Mouse (Mus musculus) heart, embryonic 10.5 days (tissue): ENCODE measurements around the gene Aar2. TPM values are rescaled to one million over a fixed set of nuclear protein-coding genes. Genes with fewer than 3 reads are reported as not detected.

ENCODE experiments used
- DNase-seq: peaks from one replicate; pipeline ENCODE4 v3.0.0-alpha.2; 2017; ENCODE audit warnings: low spot score
- H3K27ac ChIP-seq: fragments of 300-500 bp; sonication (generic); 2 replicates; pipeline ENCODE4 v1.5.1; 2016; ENCODE audit warnings: mild to moderate bottlenecking
- H3K27me3 ChIP-seq: fragments of 300-500 bp; sonication (generic); 2 replicates; pipeline ENCODE4 v1.6.1; 2016; ENCODE audit warnings: mild to moderate bottlenecking; ENCODE audit not compliant: poor library complexity, insufficient read depth, severe bottlenecking
- H3K36me3 ChIP-seq: fragments of 300-500 bp; sonication (generic); 2 replicates; pipeline ENCODE4 v1.6.1; 2016; ENCODE audit warnings: mild to moderate bottlenecking, moderate library complexity
- H3K4me1 ChIP-seq: fragments of 300-500 bp; sonication (generic); 2 replicates; pipeline ENCODE4 v1.6.1; 2016; ENCODE audit warnings: mild to moderate bottlenecking
- H3K4me3 ChIP-seq: fragments of 300-500 bp; sonication (generic); 2 replicates; pipeline ENCODE4 v1.5.1; 2016; ENCODE audit warnings: mild to moderate bottlenecking, moderate library complexity
- H3K9me3 ChIP-seq: fragments of 300-500 bp; sonication (generic); 2 replicates; pipeline ENCODE4 v1.6.1; 2016; ENCODE audit warnings: mild to moderate bottlenecking, moderate library complexity
- WGBS: fragments of 180-500 bp; shearing (Covaris S2); methylation state at CpG from one replicate; pipeline ENCODE4 v1.1.7; 2016; 5-methylcytosine and 5-hydroxymethylcytosine counted together
- polyA plus RNA-seq: library from polyadenylated mRNA; unstranded; fragments of >200 nt; fragmentation: Nextera tagmentation; extraction: Ambion mirVana; gene quantifications from 2 replicates; pipeline ENCODE4 v1.2.1, GENCODE M21; 2016

The Aar2 gene
- polyA plus RNA-seq, 1 experiment from 2014 or later, result 31.8 TPM

DNA sequence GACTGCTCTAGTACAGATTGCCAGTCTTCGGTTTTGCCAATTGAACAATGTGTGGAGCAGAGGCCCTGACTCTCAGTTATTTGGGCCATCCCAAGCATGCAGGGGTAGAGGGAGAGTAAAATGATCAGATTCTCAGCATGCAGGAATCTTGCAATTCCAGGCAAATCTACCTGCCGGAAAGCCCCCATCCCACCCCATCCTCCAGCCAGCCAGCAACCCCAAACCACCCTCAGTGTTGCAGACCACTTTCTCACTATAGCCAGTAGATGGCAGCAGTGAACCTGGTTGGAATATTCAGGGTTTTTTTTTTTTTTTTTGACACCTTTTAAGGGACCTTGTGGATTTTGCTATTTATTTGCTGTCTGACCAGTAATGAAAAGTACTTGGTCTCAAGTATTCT lies 17.7 kb upstream of the Aar2 start:
- no peak for DNase-seq
- 53% methylated on average over 2 of the region's 2 CpGs for WGBS
- H3K4me1 ChIP-seq, result 0 out of 2 replicates have a peak, but pooled peaks cover 3% of the 10 kb centered on the region

DNA sequence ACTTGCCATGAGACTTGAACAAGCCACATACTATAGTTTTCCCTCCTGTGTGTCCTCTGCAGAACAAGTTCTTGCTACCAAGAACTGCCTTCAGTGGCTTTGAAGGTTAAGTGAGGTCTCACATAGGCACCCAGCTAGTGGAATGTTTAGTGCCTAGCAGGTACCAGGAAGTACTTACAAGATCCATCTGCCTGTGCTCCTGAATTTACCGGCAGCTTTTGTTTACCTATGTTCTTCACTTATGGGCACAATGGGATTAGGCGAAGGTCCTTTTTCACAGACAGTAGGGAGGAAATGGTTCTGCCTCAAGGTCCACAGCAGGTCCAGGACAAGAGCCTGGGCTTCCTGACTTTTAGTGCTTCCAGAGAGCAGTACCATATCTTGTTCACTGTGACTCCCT lies 14.2 kb upstream of the Aar2 start:
- H3K4me1 ChIP-seq, result 0 out of 2 replicates have a peak, but pooled peaks cover 8% of the 10 kb centered on the region
- 0 out of 2 replicates have a peak, but pooled peaks cover 4% of the 10 kb centered on the region for H3K36me3 ChIP-seq
- no peak overlapping the region for H3K27ac ChIP-seq
- peaks cover 11% of the 10 kb centered on the region; the same call in 1 of the 2 replicates for H3K27me3 ChIP-seq
- H3K9me3 ChIP-seq, result no peaks in the 10 kb centered on the region
- DNase-seq, result no peak
- WGBS, result 72% methylated on average over 2 of the region's 2 CpGs
- H3K4me3 ChIP-seq, result no peak overlapping the region

More for the DNA sequence above, 17.7 kb upstream of the Aar2 start:
- Histone ChIP-seq H3K27ac (no peak overlapping the region), H3K36me3 (0 out of 2 replicates have a peak, but pooled peaks cover 7% of the 10 kb centered on the region), H3K27me3 (peaks cover 16% of the 10 kb centered on the region; the same call in 1 of the 2 replicates), H3K4me3 (no peak overlapping the region), H3K9me3 (no peaks in the 10 kb centered on the region)

DNA sequence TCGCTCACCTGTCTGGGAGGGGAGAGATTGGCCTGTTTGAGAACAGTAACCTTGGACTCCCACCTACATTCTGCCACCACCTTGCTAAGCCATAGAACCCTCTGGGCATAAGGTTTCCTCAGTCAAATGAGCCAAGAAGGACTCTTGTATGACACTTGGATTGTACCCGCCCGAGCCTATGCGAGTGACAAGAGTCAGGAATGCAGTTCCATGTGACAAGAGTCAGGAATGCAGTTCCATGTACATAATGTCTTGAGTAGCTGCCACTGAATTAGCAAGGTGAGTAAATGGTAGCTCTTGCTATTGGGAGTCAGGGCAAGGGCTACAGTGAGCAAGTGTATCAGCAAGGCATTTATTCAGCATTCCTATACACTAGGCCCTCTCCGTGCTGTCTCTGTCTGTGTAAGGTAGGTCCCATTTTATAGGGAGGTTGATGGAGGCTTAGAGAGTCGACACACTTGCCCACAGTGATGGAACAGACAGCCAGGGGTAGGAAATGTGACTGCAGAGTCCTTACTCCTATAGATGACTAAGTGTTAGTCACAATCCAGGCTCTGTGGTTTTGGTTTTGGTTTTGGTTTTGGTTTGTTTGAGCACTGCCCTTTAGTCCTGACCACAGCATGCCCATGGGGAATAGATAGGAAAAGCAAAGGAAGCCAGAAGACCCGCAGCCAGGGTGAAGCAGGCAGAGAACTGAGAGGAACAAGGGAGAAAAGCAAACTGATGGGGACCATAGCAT lies 8.4 kb upstream of the Aar2 start:
- H3K27me3 ChIP-seq, result no peaks in the 10 kb centered on the region
- H3K4me3 ChIP-seq, result no peak overlapping the region
- DNase-seq, result no peak
- 0 out of 2 replicates have a peak, but pooled peaks cover under 1% of the 10 kb centered on the region for H3K36me3 ChIP-seq
- no peak overlapping the region for H3K27ac ChIP-seq
- H3K4me1 ChIP-seq, result peaks cover 11% of the 10 kb centered on the region; the same call in 1 of the 2 replicates
- H3K9me3 ChIP-seq, result no peaks in the 10 kb centered on the region
- WGBS, result 78% methylated on average over 7 of the region's 7 CpGs

DNA sequence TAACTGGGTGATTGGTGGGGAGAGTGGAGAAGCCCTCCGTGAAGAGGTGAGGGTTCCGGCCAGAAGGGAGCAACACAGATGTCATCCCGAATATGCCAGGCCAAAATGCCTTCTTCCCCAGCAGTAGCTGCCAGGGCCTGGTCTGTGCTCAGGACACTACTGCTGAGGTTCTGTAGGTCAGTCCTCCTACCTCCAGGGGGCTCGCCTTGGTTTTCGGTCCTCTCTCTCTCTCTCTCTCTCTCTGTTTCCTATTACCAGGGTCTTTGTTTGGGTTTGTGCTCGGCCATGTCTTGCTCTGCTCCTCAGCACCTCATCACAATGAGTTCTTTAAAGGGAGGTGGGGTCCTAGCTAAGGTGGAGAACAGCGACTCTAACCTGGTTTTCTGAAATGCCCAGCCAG lies 6.4 kb upstream of the Aar2 start:
- H3K4me3 ChIP-seq, result no peak overlapping the region
- DNase-seq, result no peak
- H3K27ac ChIP-seq, result no peak overlapping the region
- H3K27me3 ChIP-seq, result no peaks in the 10 kb centered on the region
- H3K4me1 ChIP-seq, result peaks cover 4% of the 10 kb centered on the region; the same call in 1 of the 2 replicates
- no peaks in the 10 kb centered on the region for H3K36me3 ChIP-seq
- 85% methylated on average over 7 of the region's 7 CpGs for WGBS
- H3K9me3 ChIP-seq, result no peaks in the 10 kb centered on the region

DNA sequence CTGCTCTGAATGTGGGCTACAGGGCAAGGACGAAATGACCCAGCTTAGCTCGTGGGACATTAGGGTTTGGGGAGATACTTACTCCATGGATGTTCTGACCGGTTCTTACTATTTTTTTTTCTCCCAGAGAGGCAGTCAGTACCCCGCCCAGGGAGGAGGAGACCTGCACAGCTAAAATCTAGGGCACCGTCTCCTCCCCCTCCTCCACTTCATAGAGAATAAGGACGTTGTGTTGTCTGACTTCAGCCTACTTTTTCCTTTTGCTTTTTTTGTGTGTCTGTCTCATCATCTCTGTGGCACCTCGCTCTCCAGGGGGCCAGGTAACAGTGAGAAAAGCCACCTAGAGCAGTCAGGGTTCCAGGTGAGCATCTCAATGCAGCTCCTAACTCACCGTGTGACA lies 5.0 kb upstream of the Aar2 start:
- H3K4me1 ChIP-seq, result peaks cover 7% of the 10 kb centered on the region
- WGBS, result 73% methylated on average over 8 of the region's 8 CpGs
- H3K36me3 ChIP-seq, result no peaks in the 10 kb centered on the region
- no peaks in the 10 kb centered on the region for H3K27me3 ChIP-seq
- no peak for DNase-seq
- H3K27ac ChIP-seq, result no peak overlapping the region
- H3K9me3 ChIP-seq, result no peaks in the 10 kb centered on the region
- H3K4me3 ChIP-seq, result no peak overlapping the region

DNA sequence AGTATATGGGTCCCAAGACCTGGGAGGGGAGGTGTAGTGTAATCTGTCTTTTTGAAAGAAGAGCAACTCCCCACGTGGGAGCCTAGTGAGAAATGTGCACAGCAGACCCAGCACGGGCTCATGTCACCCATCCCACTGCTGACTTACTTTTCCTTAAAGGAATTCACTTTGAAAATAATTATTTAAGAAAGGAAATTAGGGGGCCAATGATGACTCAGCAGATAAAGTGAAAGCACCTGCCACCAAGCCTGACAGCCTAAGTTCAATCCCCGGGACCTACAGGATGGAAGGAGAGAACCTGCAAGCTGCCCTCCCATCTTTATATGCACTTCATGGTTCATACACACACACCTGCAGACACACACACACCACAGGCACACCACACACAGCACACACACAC lies 3.6 kb upstream of the Aar2 start:
- Histone ChIP-seq H3K27ac (no peak overlapping the region), H3K36me3 (no peaks in the 10 kb centered on the region), H3K4me3 (no peak overlapping the region), H3K27me3 (no peaks in the 10 kb centered on the region), H3K9me3 (no peaks in the 10 kb centered on the region), H3K4me1 (peaks cover 13% of the 10 kb centered on the region)
- DNase-seq, result no peak
- WGBS, result 70% methylated on average over 3 of the region's 3 CpGs

DNA sequence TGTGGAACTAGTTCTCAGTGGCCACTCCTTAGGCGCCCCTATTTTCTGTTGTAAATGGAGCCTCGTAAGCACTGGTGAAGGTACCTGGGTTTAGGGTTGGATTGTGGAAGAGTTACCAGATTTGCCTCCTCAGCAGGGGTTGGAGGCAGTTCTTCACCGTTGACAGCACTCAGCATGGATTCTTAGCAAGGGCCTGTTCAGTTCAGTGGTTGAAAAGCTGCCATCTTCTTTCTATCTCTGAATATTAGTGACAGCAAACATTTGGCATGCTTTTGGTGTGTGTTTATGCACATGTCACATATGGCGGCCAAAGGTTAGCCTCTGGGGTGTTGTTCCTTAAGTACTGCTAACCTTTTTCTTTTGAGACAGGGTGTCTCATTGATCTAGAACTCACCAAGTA lies 5.0 kb downstream of the Aar2 start:
- Histone ChIP-seq H3K9me3 (no peaks in the 10 kb centered on the region), H3K4me1 (peaks cover 6% of the 10 kb centered on the region; the same call in 1 of the 2 replicates), H3K4me3 (no peak overlapping the region), H3K27ac (no peak overlapping the region), H3K36me3 (peaks cover 50% of the 10 kb centered on the region), H3K27me3 (no peaks in the 10 kb centered on the region)
- WGBS, result 87% methylated on average over 4 of the region's 4 CpGs
- no peak for DNase-seq

DNA sequence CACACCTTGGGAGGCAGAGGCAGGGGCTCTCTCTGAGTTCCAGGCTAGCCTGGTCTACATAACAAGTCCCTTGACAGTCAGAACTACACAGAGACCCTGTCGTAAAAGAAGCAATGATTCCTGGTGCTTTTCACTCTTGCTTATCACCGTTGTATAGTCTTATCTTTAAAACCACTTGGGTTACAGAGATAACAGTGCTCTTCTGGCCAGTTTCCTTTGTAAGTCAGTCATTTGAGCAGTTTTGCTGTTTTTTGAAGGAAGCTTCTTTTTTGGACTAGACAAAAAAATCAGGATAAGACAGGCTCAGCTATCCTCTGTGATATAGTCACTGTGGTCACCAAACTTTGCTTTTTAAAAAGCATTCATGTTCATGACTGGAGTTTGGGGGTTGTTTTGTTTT lies 14.4 kb downstream of the Aar2 start:
- no peak overlapping the region for H3K4me3 ChIP-seq
- no peaks in the 10 kb centered on the region for H3K9me3 ChIP-seq
- peaks cover 61% of the 10 kb centered on the region for H3K36me3 ChIP-seq
- no peaks in the 10 kb centered on the region for H3K4me1 ChIP-seq
- DNase-seq, result no peak
- WGBS, result 10% methylated on average over 2 of the region's 2 CpGs
- no peaks in the 10 kb centered on the region for H3K27me3 ChIP-seq
- no peak overlapping the region for H3K27ac ChIP-seq

DNA sequence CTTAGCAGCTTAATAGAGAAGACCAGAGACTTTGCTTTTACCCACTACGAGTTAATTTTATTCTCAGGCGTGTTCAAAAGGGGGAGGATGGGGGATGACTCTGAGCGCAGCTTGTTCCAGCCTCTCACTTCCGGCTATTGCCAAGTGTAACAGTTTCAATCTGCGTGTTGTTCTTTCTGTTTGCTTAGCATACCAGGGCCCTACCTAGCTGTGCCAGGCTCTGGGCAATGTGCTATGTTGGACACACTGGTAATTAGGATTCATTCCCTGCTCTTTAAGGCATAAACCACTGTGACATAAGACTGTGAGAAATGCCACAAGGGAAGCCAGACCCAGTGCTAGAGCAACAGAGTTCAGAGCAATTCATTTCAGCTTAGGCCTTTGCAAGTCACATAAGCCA lies 16.2 kb downstream of the Aar2 start:
- no peak for DNase-seq
- WGBS, result 81% methylated on average over 5 of the region's 5 CpGs
- Histone ChIP-seq H3K4me3 (no peak overlapping the region), H3K36me3 (peaks cover 62% of the 10 kb centered on the region), H3K27ac (no peak overlapping the region), H3K9me3 (no peaks in the 10 kb centered on the region), H3K27me3 (no peaks in the 10 kb centered on the region), H3K4me1 (no peaks in the 10 kb centered on the region)

DNA sequence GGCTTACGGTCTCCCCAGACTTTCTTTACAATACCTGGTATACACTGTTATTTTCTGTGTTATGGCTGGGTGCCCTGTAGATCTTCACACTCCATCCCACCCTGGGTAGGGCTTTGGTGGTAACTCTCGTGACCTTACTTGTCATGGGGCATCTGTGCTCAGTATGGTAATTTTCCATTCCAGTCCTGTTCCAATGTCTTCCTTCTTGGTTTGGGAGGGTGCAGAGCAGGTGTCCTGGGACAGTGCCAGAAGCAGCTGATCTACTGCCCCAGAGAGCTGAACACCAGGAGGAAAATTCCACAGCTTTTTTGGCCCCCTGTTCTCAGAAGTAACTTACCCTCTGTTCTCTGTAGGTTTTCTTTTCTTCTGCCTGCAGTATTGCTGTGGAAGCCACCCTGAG lies 19.1 kb downstream of the Aar2 start:
- WGBS, result 88% methylated on average over 2 of the region's 2 CpGs
- Histone ChIP-seq H3K4me3 (no peak overlapping the region), H3K9me3 (no peaks in the 10 kb centered on the region), H3K36me3 (peaks cover 45% of the 10 kb centered on the region), H3K27me3 (no peaks in the 10 kb centered on the region), H3K4me1 (no peaks in the 10 kb centered on the region), H3K27ac (no peak overlapping the region)
- DNase-seq, result no peak

DNA sequence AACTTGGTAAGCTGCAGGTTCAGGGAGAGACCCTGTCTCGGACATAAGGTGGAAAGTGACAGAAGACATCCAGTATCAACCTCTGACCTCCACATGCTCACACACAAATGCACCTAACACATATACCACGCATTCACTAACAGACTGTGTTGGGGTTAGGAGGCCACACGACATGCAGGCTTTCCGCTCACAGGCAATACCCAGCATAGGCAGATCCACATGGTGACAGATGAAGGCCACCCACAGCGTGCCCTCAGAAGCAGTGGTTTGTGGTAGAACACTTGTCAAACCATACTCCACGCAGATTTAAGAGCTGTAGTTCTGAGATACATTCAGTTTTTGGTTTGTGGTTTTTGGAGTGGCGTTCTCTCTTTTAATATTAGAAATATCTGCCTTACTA lies 21.3 kb downstream of the Aar2 start:
- H3K36me3 ChIP-seq, result peaks cover 40% of the 10 kb centered on the region
- H3K27me3 ChIP-seq, result no peaks in the 10 kb centered on the region
- no peak for DNase-seq
- H3K27ac ChIP-seq, result no peak overlapping the region
- H3K4me3 ChIP-seq, result no peak overlapping the region
- WGBS, result 89% methylated on average over 7 of the region's 7 CpGs
- H3K4me1 ChIP-seq, result no peaks in the 10 kb centered on the region
- H3K9me3 ChIP-seq, result no peaks in the 10 kb centered on the region

DNA sequence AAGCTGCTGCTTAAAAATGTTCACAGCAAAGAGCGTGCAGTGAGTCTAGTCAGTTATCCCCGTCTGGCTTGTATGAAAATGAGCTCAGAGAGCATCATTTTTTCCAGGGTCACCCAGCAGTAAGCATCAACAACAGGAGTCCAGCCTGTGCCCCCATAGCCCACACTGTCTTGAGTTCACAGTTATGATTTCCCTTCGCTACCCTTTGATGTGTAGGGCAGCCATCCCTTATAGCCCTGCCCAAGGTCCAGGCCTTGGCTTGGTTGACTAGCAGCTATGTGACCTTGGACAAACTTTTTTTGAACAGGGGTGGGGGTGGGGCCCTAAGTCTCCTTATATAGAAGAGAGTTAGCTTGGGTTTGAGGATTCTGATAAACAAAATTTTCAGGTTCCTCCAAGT lies 21.9 kb downstream of the Aar2 start:
- H3K4me3 ChIP-seq, result no peak overlapping the region
- 87% methylated on average over 3 of the region's 3 CpGs for WGBS
- no peaks in the 10 kb centered on the region for H3K9me3 ChIP-seq
- no peak for DNase-seq
- H3K27ac ChIP-seq, result no peak overlapping the region
- peaks cover 35% of the 10 kb centered on the region for H3K36me3 ChIP-seq
- H3K27me3 ChIP-seq, result no peaks in the 10 kb centered on the region
- H3K4me1 ChIP-seq, result no peaks in the 10 kb centered on the region

DNA sequence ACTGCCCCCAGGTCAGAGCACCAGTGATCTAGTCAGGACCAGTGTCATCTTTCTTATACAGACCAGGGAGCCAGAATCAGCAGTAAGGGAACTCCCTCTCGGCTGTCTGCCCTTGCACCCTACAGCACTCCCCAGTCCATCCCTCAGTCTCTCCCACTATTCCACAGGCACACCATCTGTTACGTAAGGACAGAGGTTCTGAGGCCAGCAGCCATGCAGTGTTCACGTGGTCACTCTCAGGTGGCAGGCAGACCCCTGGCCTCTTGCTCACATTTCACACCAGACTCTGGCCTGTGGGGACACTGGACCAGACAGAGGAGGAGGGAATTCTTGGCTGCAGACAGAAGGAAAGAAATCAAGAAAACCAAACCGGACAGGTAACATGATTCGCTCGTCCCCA lies 24.1 kb downstream of the Aar2 start:
- WGBS, result 73% methylated on average over 6 of the region's 6 CpGs
- H3K27me3 ChIP-seq, result no peaks in the 10 kb centered on the region

More for the DNA sequence above, 24.1 kb downstream of the Aar2 start:
- Histone ChIP-seq H3K36me3 (peaks cover 26% of the 10 kb centered on the region), H3K27ac (no peak overlapping the region), H3K4me3 (no peak overlapping the region), H3K4me1 (no peaks in the 10 kb centered on the region), H3K9me3 (no peaks in the 10 kb centered on the region)
- no peak for DNase-seq
